Mouse (Mus musculus) brain, embryonic 14.5 days (tissue): ENCODE measurements at regions not wholly inside any gene's neighbourhood (a gene's known extent, or its start where the extent isn't known, plus 50 kb on each side); places are given as distances from the start of the nearest gene placed in this dataset.

Source experiments
- DNase-seq: peaks from one replicate; pipeline ENCODE4 v3.0.0-alpha.2; 2011; ENCODE audit warnings: low read depth
- CTCF ChIP-seq: fragments of 200-500 bp; IDR thresholded peaks from 2 replicates; pipeline ENCODE4 v1.5.1; 2012; ENCODE audit warnings: inconsistent platforms, mild to moderate bottlenecking, moderate library complexity, borderline replicate concordance; ENCODE audit not compliant: insufficient read depth, insufficient read length; ENCODE audit errors: extremely low read depth
- POLR2A ChIP-seq: fragments of 200-500 bp; IDR thresholded peaks from 2 replicates; pipeline ENCODE4 v1.6.1; 2012; ENCODE audit warnings: mild to moderate bottlenecking, inconsistent platforms, borderline replicate concordance; ENCODE audit not compliant: poor library complexity, insufficient read depth, insufficient read length, severe bottlenecking; ENCODE audit errors: extremely low read depth

GRCm38 (mm10) chr2:45246061-45246945 is 129.1 kb upstream of the Zeb2 start:
- no peak for DNase-seq
- TF ChIP-seq POLR2A (no peak), CTCF (no peak)

- TF ChIP-seq POLR2A (no peak), CTCF (no peak)
- DNase-seq, result no peak
These were observed 128.3 kb upstream of the Zeb2 start for GRCm38 (mm10) chr2:45245506-45245905.

GRCm38 (mm10) chr2:45244491-45244890 is 127.3 kb upstream of the Zeb2 start:
- DNase-seq, result no peak
- no peak for TF ChIP-seq POLR2A

GRCm38 (mm10) chr2:45239501-45240292 is 122.5 kb upstream of the Zeb2 start:
- DNase-seq, result no peak
- TF ChIP-seq POLR2A, result no peak

GRCm38 (mm10) chr2:45239001-45239400 is 121.8 kb upstream of the Zeb2 start:
- DNase-seq, result no peak
- no peak for TF ChIP-seq CTCF
- no peak for TF ChIP-seq POLR2A

GRCm38 (mm10) chr2:45236168-45236700 is 119.0 kb upstream of the Zeb2 start:
- TF ChIP-seq CTCF (no peak), POLR2A (no peak)
- no peak for DNase-seq

- no peak for DNase-seq
- TF ChIP-seq CTCF (no peak), POLR2A (no peak)
These were observed 117.0 kb upstream of the Zeb2 start for GRCm38 (mm10) chr2:45234148-45234547.

GRCm38 (mm10) chr2:45230351-45231209 is 113.4 kb upstream of the Zeb2 start:
- DNase-seq, result no peak
- TF ChIP-seq POLR2A, result no peak
- no peak for TF ChIP-seq CTCF

- peak; percentile 75 for DNase-seq
- no peak for TF ChIP-seq CTCF
- TF ChIP-seq POLR2A, result no peak
These were observed 112.3 kb upstream of the Zeb2 start for GRCm38 (mm10) chr2:45229501-45229900.

GRCm38 (mm10) chr2:45227276-45227944 is 110.2 kb upstream of the Zeb2 start:
- peak; percentile 81 for DNase-seq

More at GRCm38 (mm10) chr2:45227276-45227944, 110.2 kb upstream of the Zeb2 start:
- TF ChIP-seq CTCF (no peak), POLR2A (no peak)
